Mouse (Mus musculus) intestine, embryonic 16.5 days (tissue): Measurements from ENCODE around the gene Laptm5. TPM values are rescaled to one million over a fixed set of nuclear protein-coding genes. Genes with fewer than 3 reads are reported as not detected.

ENCODE experiments used
- ATAC-seq: fragments of 200-750 bp; cut with Nextera tagmentation; 2 replicates; pipeline ENCODE4 v1.8.0; 2017; ENCODE audit warnings: moderate TSS enrichment, moderate library complexity
- H3K27ac ChIP-seq: fragments of 300-500 bp; sonication (generic); 2 replicates; pipeline ENCODE4 v1.5.1; 2014; ENCODE audit warnings: mild to moderate bottlenecking, low read length
- H3K27me3 ChIP-seq: fragments of 300-500 bp; sonication (generic); replicated peaks from 2 replicates; pipeline ENCODE4 v1.6.1; 2014; ENCODE audit warnings: low read length, control low read depth, mixed read lengths; ENCODE audit not compliant: control insufficient read depth, insufficient read depth
- H3K36me3 ChIP-seq: fragments of 300-500 bp; sonication (generic); 2 replicates; pipeline ENCODE4 v1.6.1; 2014; ENCODE audit warnings: low read length, control low read depth; ENCODE audit not compliant: control insufficient read depth, insufficient read depth
- H3K4me1 ChIP-seq: fragments of 300-500 bp; sonication (generic); 2 replicates; pipeline ENCODE4 v1.6.1; 2014; ENCODE audit warnings: low read length, control low read depth, mixed read lengths; ENCODE audit not compliant: control insufficient read depth, insufficient read depth
- H3K4me2 ChIP-seq: fragments of 300-500 bp; sonication (generic); 2 replicates; pipeline ENCODE4 v1.6.1; 2014; ENCODE audit warnings: low read depth, low read length, control low read depth
- H3K4me3 ChIP-seq: fragments of 300-500 bp; sonication (generic); 2 replicates; pipeline ENCODE4 v1.5.1; 2014; ENCODE audit warnings: mild to moderate bottlenecking, low read length
- H3K9ac ChIP-seq: fragments of 300-500 bp; sonication (generic); 2 replicates; pipeline ENCODE4 v1.6.1; 2014; ENCODE audit warnings: low read depth, low read length
- H3K9me3 ChIP-seq: fragments of 300-500 bp; sonication (generic); 2 replicates; pipeline ENCODE4 v1.6.1; 2016; ENCODE audit warnings: low read length, control low read depth; ENCODE audit not compliant: control insufficient read depth
- WGBS: fragments of 180-500 bp; shearing (Covaris S2); extraction: QIAGEN DNeasy Blood & Tissue Kit; methylation state at CpG from one replicate; pipeline ENCODE4 v1.1.7; 2014; 5-methylcytosine and 5-hydroxymethylcytosine counted together
- polyA plus RNA-seq: library from polyadenylated mRNA; unstranded; fragments of >200 nt; fragmentation: Nextera tagmentation; extraction: Ambion mirVana; gene quantifications from 2 replicates; pipeline ENCODE4 v1.2.1, GENCODE M21; 2015

Gene Laptm5
- polyA plus RNA-seq, 1 experiment from 2014 or later = 38.7 TPM

DNA sequence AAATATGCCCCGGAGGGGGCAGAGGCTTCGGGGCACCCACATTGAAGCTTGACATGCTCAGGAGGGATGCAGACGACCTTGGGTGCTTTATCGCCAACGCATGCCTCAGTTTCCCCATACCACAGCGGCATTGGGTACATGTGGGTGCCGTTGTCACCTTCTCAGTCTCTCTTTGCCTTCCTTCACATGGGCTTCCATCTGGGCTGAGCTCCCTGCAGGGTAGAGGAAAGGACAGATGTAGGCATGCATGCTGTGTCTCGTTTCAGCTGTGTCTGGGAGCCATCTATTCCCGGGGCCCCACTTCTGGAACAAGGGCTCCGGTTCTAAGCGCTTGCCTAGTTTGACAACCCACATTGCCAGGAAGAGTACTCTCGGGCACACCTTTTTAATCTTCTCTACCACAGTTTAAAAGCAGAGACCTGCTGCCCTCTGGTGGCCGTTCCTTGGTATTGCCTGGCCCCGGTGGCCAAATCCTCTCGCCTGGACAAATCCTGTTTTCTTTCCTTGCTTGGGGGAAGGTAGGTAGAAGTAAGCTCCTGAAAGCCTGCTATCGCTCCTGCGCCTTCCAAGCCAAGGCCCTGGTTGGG, 20.8 kb upstream of the Laptm5 start:
- H3K27ac ChIP-seq = no peak overlapping the region
- no peaks in the 10 kb centered on the region for H3K36me3 ChIP-seq
- no peak overlapping the region for H3K4me3 ChIP-seq
- H3K9ac ChIP-seq = no peak overlapping the region
- no peak overlapping the region for H3K4me2 ChIP-seq
- ATAC-seq = no peak; the same call in 1 of the 2 replicates
- 38% methylated on average over 17 of the region's 17 CpGs for WGBS
- H3K4me1 ChIP-seq = peaks cover 7% of the 10 kb centered on the region; the same call in 1 of the 2 replicates
- no peaks in the 10 kb centered on the region for H3K9me3 ChIP-seq
- no peaks in the 10 kb centered on the region for H3K27me3 ChIP-seq

DNA sequence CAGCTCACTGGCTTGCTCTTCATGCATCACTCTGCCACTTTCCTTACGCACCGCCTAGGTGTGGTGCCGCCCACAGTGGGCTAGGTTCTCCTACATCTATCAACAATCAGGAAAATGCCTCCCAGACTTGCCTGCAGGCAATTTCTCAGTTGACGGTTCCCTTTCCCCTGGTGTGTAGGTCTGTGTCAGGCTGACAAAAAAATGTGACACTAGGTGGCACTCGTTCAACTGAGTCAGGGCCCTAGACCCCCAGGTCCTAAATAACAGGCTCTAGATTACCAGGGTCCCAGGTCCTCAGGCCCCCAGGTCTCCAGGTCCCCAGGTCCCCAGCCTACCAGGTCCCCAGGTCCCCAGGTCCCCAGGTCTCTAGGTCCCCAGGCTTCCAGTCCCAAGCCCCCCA, 19.2 kb upstream of the Laptm5 start:
- H3K9me3 ChIP-seq = no peaks in the 10 kb centered on the region
- no peak overlapping the region for H3K9ac ChIP-seq
- H3K4me3 ChIP-seq = no peak overlapping the region
- peaks cover 7% of the 10 kb centered on the region; the same call in 1 of the 2 replicates for H3K4me1 ChIP-seq
- H3K4me2 ChIP-seq = no peak overlapping the region
- H3K27me3 ChIP-seq = no peaks in the 10 kb centered on the region
- no peak for ATAC-seq
- H3K36me3 ChIP-seq = no peaks in the 10 kb centered on the region
- 55% methylated on average over 5 of the region's 5 CpGs for WGBS
- no peak overlapping the region for H3K27ac ChIP-seq

DNA sequence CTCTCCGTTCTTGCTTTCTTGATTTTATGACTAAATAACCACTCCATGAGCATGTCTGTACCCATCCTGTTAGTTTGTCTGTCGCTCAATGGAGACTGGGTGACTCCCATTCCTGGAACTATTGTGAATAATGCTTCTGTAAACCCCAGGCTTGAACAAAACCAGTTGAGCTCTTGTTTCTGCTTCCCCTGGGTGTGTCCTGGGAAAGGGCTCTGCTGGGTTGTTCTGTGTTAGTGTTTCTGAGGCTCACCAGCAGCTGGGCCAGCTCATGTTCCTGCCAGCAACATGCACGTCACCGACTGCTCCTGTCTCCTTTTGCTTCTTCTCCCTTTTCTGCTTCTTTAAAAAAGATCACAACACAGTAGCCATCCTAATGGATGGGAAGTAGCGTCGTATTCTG, 17.2 kb upstream of the Laptm5 start:
- H3K4me2 ChIP-seq = no peak overlapping the region
- no peaks in the 10 kb centered on the region for H3K27me3 ChIP-seq
- H3K9ac ChIP-seq = no peak overlapping the region
- no peaks in the 10 kb centered on the region for H3K9me3 ChIP-seq
- H3K4me3 ChIP-seq = no peak overlapping the region
- H3K4me1 ChIP-seq = no peaks in the 10 kb centered on the region
- no peaks in the 10 kb centered on the region for H3K36me3 ChIP-seq
- no peak overlapping the region for H3K27ac ChIP-seq
- ATAC-seq = no peak
- WGBS = 64% methylated on average over 6 of the region's 6 CpGs

DNA sequence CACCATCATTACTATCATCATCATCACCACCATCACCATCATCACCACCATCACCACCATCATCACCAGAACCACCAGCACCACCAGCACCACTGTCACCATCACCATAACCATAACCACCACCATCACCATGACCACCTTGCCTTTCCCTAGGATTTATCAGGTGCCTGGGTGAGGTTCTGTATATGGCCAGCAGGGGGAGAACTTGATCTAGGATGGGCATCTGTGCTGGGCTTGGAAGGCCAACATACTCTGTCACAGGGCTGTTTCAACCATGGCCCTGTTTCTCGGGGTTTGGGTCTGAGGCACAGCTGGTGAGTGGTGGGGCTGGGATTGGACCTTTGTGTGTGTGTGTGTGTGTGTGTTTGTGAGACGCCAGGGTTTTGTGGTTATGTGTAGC, 16.6 kb upstream of the Laptm5 start:
- Histone ChIP-seq H3K9me3 (no peaks in the 10 kb centered on the region), H3K4me3 (no peak overlapping the region), H3K27me3 (no peaks in the 10 kb centered on the region), H3K36me3 (no peaks in the 10 kb centered on the region), H3K4me1 (no peaks in the 10 kb centered on the region), H3K4me2 (no peak overlapping the region), H3K27ac (no peak overlapping the region), H3K9ac (no peak overlapping the region)
- 75% methylated on average over 2 of the region's 2 CpGs for WGBS
- ATAC-seq = no peak

- ATAC-seq = no peak
- Histone ChIP-seq H3K27me3 (no peaks in the 10 kb centered on the region), H3K36me3 (no peaks in the 10 kb centered on the region), H3K4me3 (no peak overlapping the region), H3K9ac (no peak overlapping the region), H3K9me3 (no peaks in the 10 kb centered on the region), H3K4me2 (no peak overlapping the region), H3K4me1 (no peaks in the 10 kb centered on the region), H3K27ac (no peak overlapping the region)
- 69% methylated on average over 2 of the region's 3 CpGs for WGBS
These were observed 13.5 kb upstream of the Laptm5 start for GRCm38 (mm10) chr4:130899383-130899781.

DNA sequence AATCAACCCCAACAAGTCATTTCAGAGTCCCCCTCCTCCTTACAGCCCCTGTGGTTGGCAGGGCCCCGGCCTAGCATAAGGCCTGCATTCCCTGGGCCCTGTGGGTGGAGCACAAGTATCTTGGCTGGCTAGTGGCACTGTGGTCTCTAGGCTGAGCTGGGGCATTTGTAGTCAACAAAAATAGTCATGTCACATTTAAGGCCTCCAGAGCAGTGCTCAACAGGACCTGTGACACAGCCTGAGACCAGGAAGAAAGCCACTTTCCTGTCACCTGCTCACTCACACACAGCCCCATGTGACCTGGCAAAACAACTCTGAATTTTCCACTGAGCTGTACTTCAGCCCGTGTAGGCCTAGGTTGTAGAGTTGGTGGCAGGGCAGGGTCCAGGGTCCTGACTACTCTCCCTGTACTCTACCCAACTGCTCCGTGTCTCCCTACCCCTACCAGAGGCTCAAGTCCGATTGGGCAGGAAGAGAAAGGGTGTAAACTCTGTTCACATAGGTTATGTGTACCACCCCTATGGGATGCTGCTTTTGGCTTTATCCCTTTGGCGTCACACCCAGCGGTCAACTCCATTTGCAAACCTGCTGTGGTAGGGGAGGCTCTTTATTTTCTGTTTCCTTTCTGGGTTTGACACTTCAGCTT, 13.0 kb upstream of the Laptm5 start:
- Histone ChIP-seq H3K4me3 (no peak overlapping the region), H3K27ac (no peak overlapping the region)
- 75% methylated on average over 6 of the region's 6 CpGs for WGBS

DNA sequence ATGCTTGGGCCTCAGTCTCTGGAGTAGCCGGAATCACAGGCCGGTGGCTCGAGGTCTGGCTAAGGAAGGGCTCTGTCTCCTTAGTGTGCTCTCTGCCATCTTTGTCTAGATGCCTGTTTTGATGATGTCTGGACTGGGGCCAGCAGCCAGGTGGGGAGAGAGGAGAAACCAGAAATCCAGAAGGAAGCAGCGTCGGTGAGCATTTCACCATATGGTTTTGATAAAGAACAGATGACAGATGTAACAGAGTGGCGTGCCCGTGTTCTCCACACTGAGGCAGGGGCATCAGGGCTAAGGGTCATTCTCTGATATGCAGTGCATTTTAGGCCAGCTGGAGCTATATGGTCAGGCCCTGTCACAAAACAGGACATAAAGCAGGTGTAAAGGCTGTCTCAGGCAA, 12.2 kb upstream of the Laptm5 start:
- Histone ChIP-seq H3K4me3 (no peak overlapping the region), H3K27ac (no peak overlapping the region), H3K4me1 (no peaks in the 10 kb centered on the region), H3K36me3 (no peaks in the 10 kb centered on the region), H3K9me3 (no peaks in the 10 kb centered on the region), H3K4me2 (no peak overlapping the region), H3K9ac (no peak overlapping the region), H3K27me3 (no peaks in the 10 kb centered on the region)
- 54% methylated on average over 7 of the region's 7 CpGs for WGBS
- ATAC-seq = no peak

More for the DNA sequence above, 13.0 kb upstream of the Laptm5 start:
- Histone ChIP-seq H3K27me3 (no peaks in the 10 kb centered on the region), H3K4me1 (no peaks in the 10 kb centered on the region), H3K9ac (no peak overlapping the region), H3K36me3 (no peaks in the 10 kb centered on the region), H3K9me3 (no peaks in the 10 kb centered on the region), H3K4me2 (no peak overlapping the region)
- no peak for ATAC-seq

GRCm38 (mm10) chr4:130902289-130902781, 10.6 kb upstream of the Laptm5 start:
- Histone ChIP-seq H3K4me3 (no peak overlapping the region), H3K4me1 (no peaks in the 10 kb centered on the region), H3K27ac (no peak overlapping the region), H3K27me3 (no peaks in the 10 kb centered on the region), H3K9me3 (no peaks in the 10 kb centered on the region), H3K9ac (no peak overlapping the region), H3K4me2 (no peak overlapping the region), H3K36me3 (no peaks in the 10 kb centered on the region)
- ATAC-seq = no peak
- 42% methylated on average over 8 of the region's 8 CpGs for WGBS

DNA sequence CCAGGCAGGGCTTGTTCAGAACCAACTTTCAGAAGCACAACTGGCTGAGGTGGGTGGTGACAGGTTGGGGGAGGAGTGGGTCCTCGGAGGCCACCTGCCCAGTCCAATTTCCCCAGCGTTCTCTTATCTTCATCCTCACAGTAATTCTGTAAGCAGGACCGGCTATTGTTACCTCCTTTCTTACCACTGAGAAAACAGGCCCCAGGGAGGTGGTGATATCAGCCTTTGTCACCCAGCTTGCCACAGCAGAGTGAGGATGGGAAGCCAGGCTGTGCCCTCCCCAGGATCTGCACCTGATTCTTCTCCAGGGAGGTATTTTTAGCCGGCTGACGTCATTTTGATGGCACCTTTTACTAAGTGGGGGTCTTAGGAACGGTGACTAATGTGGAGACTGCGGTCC, 7.9 kb upstream of the Laptm5 start:
- H3K4me3 ChIP-seq = no peak overlapping the region
- 68% methylated on average over 7 of the region's 7 CpGs for WGBS
- no peak overlapping the region for H3K4me2 ChIP-seq
- H3K9me3 ChIP-seq = no peaks in the 10 kb centered on the region
- no peak for ATAC-seq
- H3K4me1 ChIP-seq = no peaks in the 10 kb centered on the region
- no peaks in the 10 kb centered on the region for H3K27me3 ChIP-seq
- H3K36me3 ChIP-seq = no peaks in the 10 kb centered on the region
- H3K9ac ChIP-seq = no peak overlapping the region
- H3K27ac ChIP-seq = no peak overlapping the region
